9 mouse cellular contexts compared by ENCODE assay signal in the genomic region with DNA sequence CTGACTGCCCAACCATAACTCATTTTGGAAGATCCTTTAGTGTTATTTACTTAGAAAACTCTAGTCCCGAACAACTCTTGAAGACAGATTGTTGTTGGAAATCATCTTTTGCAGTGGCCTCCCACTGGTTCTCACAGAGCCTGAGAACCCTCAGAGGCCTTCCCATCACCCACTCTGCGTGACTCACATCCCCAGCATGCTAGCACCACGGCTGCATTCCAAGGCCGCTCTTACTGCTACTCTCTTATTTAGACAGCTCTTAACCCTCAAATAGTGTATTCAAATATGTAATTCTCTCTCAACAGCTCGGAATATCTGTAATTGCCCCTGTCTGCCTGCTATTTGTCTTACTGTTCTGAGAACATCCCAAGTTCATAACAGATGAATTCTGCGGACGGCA. TPM values are rescaled to one million over a fixed set of nuclear protein-coding genes. Genes with fewer than 3 reads are reported as not detected.
DNase-seq lines count a peak whose midpoint lies in the region; ATAC-seq and TF ChIP-seq lines count a peak whose summit lies in the region.
"Had no signal": no experiment of that assay in that cellular context is flagged by ENCODE, and none has a peak within 500 bp of the region (broad histone marks: within the 10 kb centered on the region; RNA-seq: fewer than 3 reads in every experiment).

No protein-coding gene starts in this region.

- H3K4me1 ChIP-seq in heart, embryonic 10.5 days: peaks cover 22% of the 10 kb centered on the region
- no peaks in the 10 kb centered on the region for H3K4me1 ChIP-seq in lung, embryonic 14.5 days (ENCODE audit: insufficient read depth)

- H3K27ac ChIP-seq in heart, embryonic 10.5 days: no peak overlapping the region
- no peak overlapping the region for H3K27ac ChIP-seq in lung, embryonic 14.5 days (ENCODE audit: low read depth)
- H3K27ac ChIP-seq: limb, embryonic 13.5 days had no signal

- H3K4me2 ChIP-seq in lung, embryonic 14.5 days: no peak overlapping the region
- H3K4me2 ChIP-seq: limb, embryonic 13.5 days had no signal

- H3K9ac ChIP-seq in lung, embryonic 14.5 days: no peak overlapping the region
- H3K9ac ChIP-seq: limb, embryonic 13.5 days had no signal

- no peaks in the 10 kb centered on the region for H3K9me3 ChIP-seq in heart, embryonic 10.5 days
- no peaks in the 10 kb centered on the region for H3K9me3 ChIP-seq in lung, embryonic 14.5 days (ENCODE audit: low read depth, low read length)
- H3K9me3 ChIP-seq: limb, embryonic 13.5 days had no signal

- H3K4me3 ChIP-seq in heart, embryonic 10.5 days: no peak overlapping the region
- H3K4me3 ChIP-seq in lung, embryonic 14.5 days (ENCODE audit: low read depth, low read length): no peak overlapping the region
- H3K4me3 ChIP-seq: limb, embryonic 13.5 days had no signal

- TF ChIP-seq CTCF in lung, embryonic 14.5 days (IDR thresholded peaks at IDR 0.05; ENCODE audit: low read depth): no peak

- H3K27me3 ChIP-seq in heart, embryonic 10.5 days (ENCODE audit: insufficient read depth, poor library complexity, severe bottlenecking): no peaks in the 10 kb centered on the region
- no peaks in the 10 kb centered on the region for H3K27me3 ChIP-seq in lung, embryonic 14.5 days (ENCODE audit: insufficient read depth, low read length)
- H3K27me3 ChIP-seq: limb, embryonic 13.5 days had no signal

- peak; percentile 21 for DNase-seq in heart, adult 8-10 months (ENCODE audit: low spot score)
- no peak for DNase-seq in heart, embryonic 10.5 days (ENCODE audit: low spot score)
- DNase-seq in Muller cell, postnatal 12 days (ENCODE audit: inconsistent ontology term): peak; percentile 76
- DNase-seq in fibroblast of lung, adult 2 months (ENCODE audit: low read depth): peak; percentile 88
- peak; percentile 44 for DNase-seq in lung, embryonic 14.5 days
- DNase-seq in spleen, postnatal 10 days (ENCODE audit: low spot score in 2 of 2): no peak
- DNase-seq in neural tube, embryonic 10.5 days (ENCODE audit: extremely low spot score, low spot score): no peak
- no peak for DNase-seq in thymus, postnatal 10 days (ENCODE audit: low spot score in 2 of 2)

- no peak for ATAC-seq in lung, embryonic 14.5 days (ENCODE audit: insufficient read depth)

- H3K36me3 ChIP-seq in heart, embryonic 10.5 days: no peaks in the 10 kb centered on the region
- H3K36me3 ChIP-seq in lung, embryonic 14.5 days (ENCODE audit: insufficient read depth): no peaks in the 10 kb centered on the region
- H3K36me3 ChIP-seq: limb, embryonic 13.5 days had no signal

- 57% methylated on average over 7 of the region's 7 CpGs for WGBS in heart, embryonic 10.5 days
- 23% methylated on average over 7 of the region's 7 CpGs for WGBS in lung, embryonic 14.5 days

RNA-seq across cellular contexts. Expression of gene Fam160a1, which starts 2.9 kb away (rescaled TPM):
- total RNA-seq in heart, adult 8-10 months (2022): 10 to 100 TPM; 54.1 to 61.6 (median 58.5) TPM
- 1.7 and 2.1 TPM in 2 replicates for polyA plus RNA-seq in heart, embryonic 10.5 days (2016; fragmentation: Nextera tagmentation; extraction: Ambion mirVana)
- polyA plus RNA-seq in lung, embryonic 14.5 days (2014; fragmentation: Nextera tagmentation; extraction: Ambion mirVana): 2.7 and 3.1 TPM in 2 replicates

Comparison
In these comparisons a context has a peak if more than half of its experiments do, and no peak if none do; other contexts are left out.
1. DNase-seq: peak in heart, adult 8-10 months (single experiment), Muller cell, postnatal 12 days (single experiment), fibroblast of lung, adult 2 months (single experiment) and lung, embryonic 14.5 days (single experiment); none in heart, embryonic 10.5 days (single experiment), spleen, postnatal 10 days (0 of 2), neural tube, embryonic 10.5 days (single experiment) and thymus, postnatal 10 days (0 of 2).